ENCODE assay signal across 7 mouse cellular contexts in genomic region chr10:41385506-41386221, GRCm38 (mm10).
DNase-seq lines count a peak whose midpoint lies in the region; ATAC-seq and TF ChIP-seq lines count a peak whose summit lies in the region.

No protein-coding gene starts in this region.

- no peak for TF ChIP-seq CTCF in midbrain, postnatal 0 days (IDR thresholded peaks at IDR 0.05)

- ATAC-seq in midbrain, postnatal 0 days (ENCODE audit: low FRiP score) = no peak

- H3K4me2 ChIP-seq in midbrain, postnatal 0 days (ENCODE audit: low read depth, low read length, poor library complexity, severe bottlenecking) = no peak overlapping the region

- H3K36me3 ChIP-seq in midbrain, postnatal 0 days (ENCODE audit: insufficient read depth, low read length) = no peaks in the 10 kb centered on the region
- H3K36me3 ChIP-seq in midbrain, embryonic 10.5 days = no peaks in the 10 kb centered on the region
- no peaks in the 10 kb centered on the region for H3K36me3 ChIP-seq in hindbrain, embryonic 10.5 days

- WGBS in midbrain, postnatal 0 days = 78% methylated on average over 15 of the region's 15 CpGs
- 83% methylated on average over 15 of the region's 15 CpGs for WGBS in midbrain, embryonic 10.5 days
- 76% methylated on average over 15 of the region's 15 CpGs for WGBS in hindbrain, embryonic 10.5 days

- H3K4me1 ChIP-seq in midbrain, postnatal 0 days (ENCODE audit: insufficient read depth, low read length) = no peaks in the 10 kb centered on the region
- no peaks in the 10 kb centered on the region for H3K4me1 ChIP-seq in midbrain, embryonic 10.5 days
- H3K4me1 ChIP-seq in brown adipose tissue, adult 24 weeks (ENCODE audit: control insufficient read depth, insufficient read depth, insufficient read length, low read length) = no peaks in the 10 kb centered on the region
- 0 out of 2 replicates have a peak, but pooled peaks cover 5% of the 10 kb centered on the region for H3K4me1 ChIP-seq in hindbrain, embryonic 10.5 days (replicated peaks)

- no peaks in the 10 kb centered on the region for H3K27me3 ChIP-seq in midbrain, postnatal 0 days (ENCODE audit: insufficient read depth, low read length)
- no peaks in the 10 kb centered on the region for H3K27me3 ChIP-seq in midbrain, embryonic 10.5 days (ENCODE audit: low read depth, poor library complexity, severe bottlenecking)
- H3K27me3 ChIP-seq in hindbrain, embryonic 10.5 days (ENCODE audit: insufficient read depth, poor library complexity, severe bottlenecking) = no peaks in the 10 kb centered on the region

- H3K9ac ChIP-seq in midbrain, postnatal 0 days (replicated peaks; ENCODE audit: low read length, poor library complexity, severe bottlenecking) = no peak overlapping the region

- no peak overlapping the region for H3K4me3 ChIP-seq in midbrain, postnatal 0 days (ENCODE audit: low read depth, low read length)
- no peak overlapping the region for H3K4me3 ChIP-seq in midbrain, embryonic 10.5 days
- H3K4me3 ChIP-seq in brown adipose tissue, adult 24 weeks (ENCODE audit: insufficient read depth, low read depth, low read length) = no peak overlapping the region
- no peak overlapping the region for H3K4me3 ChIP-seq in hindbrain, embryonic 10.5 days

- DNase-seq in midbrain, postnatal 0 days (ENCODE audit: low spot score) = peak; percentile 9
- DNase-seq in midbrain, embryonic 10.5 days (ENCODE audit: low spot score) = no peak
- peak; percentile 22 to 39 for DNase-seq in kidney, postnatal 36 days
- DNase-seq in monocyte, adult 2 months (ENCODE audit: low read depth in 1 of 2, low spot score in 2 of 2) = peak; percentile 72 to 75
- DNase-seq in hindbrain, embryonic 10.5 days (ENCODE audit: low spot score) = no peak
- no peak for DNase-seq in Muller cell, postnatal 12 days (ENCODE audit: inconsistent ontology term)

- H3K27ac ChIP-seq in midbrain, postnatal 0 days (ENCODE audit: low read depth, low read length) = no peak overlapping the region
- H3K27ac ChIP-seq in midbrain, embryonic 10.5 days (replicated peaks) = no peak overlapping the region
- peak overlapping the region; percentile 61 for H3K27ac ChIP-seq in brown adipose tissue, adult 24 weeks (replicated peaks; ENCODE audit: low read depth, low read length)
- no peak overlapping the region for H3K27ac ChIP-seq in hindbrain, embryonic 10.5 days

- H3K9me3 ChIP-seq in midbrain, postnatal 0 days (ENCODE audit: low read length) = no peaks in the 10 kb centered on the region
- no peaks in the 10 kb centered on the region for H3K9me3 ChIP-seq in midbrain, embryonic 10.5 days (replicated peaks)
- H3K9me3 ChIP-seq in hindbrain, embryonic 10.5 days = no peaks in the 10 kb centered on the region

Comparison
In these comparisons a context has a peak if more than half of its experiments do, and no peak if none do; other contexts are left out.
1. DNase-seq: peak in midbrain, postnatal 0 days (single experiment), kidney, postnatal 36 days (2 of 2) and monocyte, adult 2 months (2 of 2); none in midbrain, embryonic 10.5 days (single experiment), hindbrain, embryonic 10.5 days (single experiment) and Muller cell, postnatal 12 days (single experiment).